Mouse (Mus musculus) erythroblast, embryonic 14.5 days (primary cell): Measurements from ENCODE around the gene Wdr95. TPM values are rescaled to one million over a fixed set of nuclear protein-coding genes. Genes with fewer than 3 reads are reported as not detected.

ENCODE experiments used
- H3K27me3 ChIP-seq: 2 replicates; pipeline ENCODE4 v1.6.1; 2012; ENCODE audit warnings: inconsistent platforms; ENCODE audit not compliant: control insufficient read depth
- H3K36me3 ChIP-seq: 2 replicates; pipeline ENCODE4 v1.6.1; 2012; ENCODE audit warnings: mild to moderate bottlenecking, inconsistent platforms; ENCODE audit not compliant: control insufficient read depth
- H3K4me1 ChIP-seq: 2 replicates; pipeline ENCODE4 v1.6.1; 2012; ENCODE audit warnings: inconsistent platforms; ENCODE audit not compliant: control insufficient read depth
- H3K4me3 ChIP-seq: replicated peaks from 2 replicates; pipeline ENCODE3; 2012; ENCODE audit warnings: moderate library complexity, mild to moderate bottlenecking, inconsistent platforms
- H3K9me3 ChIP-seq: 2 replicates; pipeline ENCODE4 v1.6.1; 2012; ENCODE audit warnings: low read length, inconsistent platforms, mixed read lengths; ENCODE audit not compliant: control insufficient read depth
- GATA1 ChIP-seq: IDR thresholded peaks from 2 replicates; pipeline ENCODE4 v1.6.1; 2012; ENCODE audit warnings: low read length, inconsistent platforms, mixed read lengths
- TAL1 ChIP-seq: IDR thresholded peaks from 3 replicates; pipeline ENCODE4 v1.6.1; 2012; ENCODE audit warnings: low read length, inconsistent platforms, mixed read lengths
- polyA plus RNA-seq: library from polyadenylated mRNA; stranded (reverse); fragments of >175 nt; gene quantifications from 2 replicates; pipeline ENCODE4 v1.2.3, GENCODE M21; 2012

The Wdr95 gene
- polyA plus RNA-seq = not detected in 2 replicates

GRCm38 (mm10) chr5:149527999-149528729, at the start of gene Wdr95:
Gene Wdr95 (plus strand): TSS chr5:149528679.
- H3K9me3 ChIP-seq = peaks cover 2% of the 10 kb centered on the region; the same call in 1 of the 2 replicates
- TF ChIP-seq TAL1 (no peak), GATA1 (no peak)
- 0 out of 2 replicates have a peak, but pooled peaks cover 1% of the 10 kb centered on the region for H3K4me1 ChIP-seq
- no peaks in the 10 kb centered on the region for H3K27me3 ChIP-seq
- H3K36me3 ChIP-seq = no peaks in the 10 kb centered on the region
- H3K4me3 ChIP-seq = no peak within 1 kb of the TSS

- H3K4me3 ChIP-seq = no peak overlapping the region
- H3K9me3 ChIP-seq = 0 out of 2 replicates have a peak, but pooled peaks cover 2% of the 10 kb centered on the region
- H3K27me3 ChIP-seq = no peaks in the 10 kb centered on the region
- H3K36me3 ChIP-seq = no peaks in the 10 kb centered on the region
- no peaks in the 10 kb centered on the region for H3K4me1 ChIP-seq
- TF ChIP-seq GATA1 (no peak), TAL1 (no peak)
Measured at GRCm38 (mm10) chr5:149481920-149482319, 46.6 kb upstream of the Wdr95 start.

GRCm38 (mm10) chr5:149483321-149484052, 45.0 kb upstream of the Wdr95 start:
- Histone ChIP-seq H3K4me1 (no peaks in the 10 kb centered on the region), H3K27me3 (no peaks in the 10 kb centered on the region), H3K36me3 (no peaks in the 10 kb centered on the region), H3K9me3 (0 out of 2 replicates have a peak, but pooled peaks cover 2% of the 10 kb centered on the region), H3K4me3 (no peak overlapping the region)
- no peak for TF ChIP-seq TAL1
- TF ChIP-seq GATA1 = no peak

GRCm38 (mm10) chr5:149484270-149484669, 44.2 kb upstream of the Wdr95 start:
- Histone ChIP-seq H3K9me3 (0 out of 2 replicates have a peak, but pooled peaks cover 2% of the 10 kb centered on the region), H3K27me3 (no peaks in the 10 kb centered on the region), H3K36me3 (no peaks in the 10 kb centered on the region), H3K4me3 (no peak overlapping the region), H3K4me1 (no peaks in the 10 kb centered on the region)
- no peak for TF ChIP-seq GATA1
- TF ChIP-seq TAL1 = no peak

GRCm38 (mm10) chr5:149485447-149485846, 43.0 kb upstream of the Wdr95 start:
- Histone ChIP-seq H3K9me3 (peaks cover 6% of the 10 kb centered on the region), H3K4me3 (no peak overlapping the region), H3K36me3 (no peaks in the 10 kb centered on the region), H3K4me1 (no peaks in the 10 kb centered on the region), H3K27me3 (no peaks in the 10 kb centered on the region)
- no peak for TF ChIP-seq GATA1
- TF ChIP-seq TAL1 = no peak

DNA sequence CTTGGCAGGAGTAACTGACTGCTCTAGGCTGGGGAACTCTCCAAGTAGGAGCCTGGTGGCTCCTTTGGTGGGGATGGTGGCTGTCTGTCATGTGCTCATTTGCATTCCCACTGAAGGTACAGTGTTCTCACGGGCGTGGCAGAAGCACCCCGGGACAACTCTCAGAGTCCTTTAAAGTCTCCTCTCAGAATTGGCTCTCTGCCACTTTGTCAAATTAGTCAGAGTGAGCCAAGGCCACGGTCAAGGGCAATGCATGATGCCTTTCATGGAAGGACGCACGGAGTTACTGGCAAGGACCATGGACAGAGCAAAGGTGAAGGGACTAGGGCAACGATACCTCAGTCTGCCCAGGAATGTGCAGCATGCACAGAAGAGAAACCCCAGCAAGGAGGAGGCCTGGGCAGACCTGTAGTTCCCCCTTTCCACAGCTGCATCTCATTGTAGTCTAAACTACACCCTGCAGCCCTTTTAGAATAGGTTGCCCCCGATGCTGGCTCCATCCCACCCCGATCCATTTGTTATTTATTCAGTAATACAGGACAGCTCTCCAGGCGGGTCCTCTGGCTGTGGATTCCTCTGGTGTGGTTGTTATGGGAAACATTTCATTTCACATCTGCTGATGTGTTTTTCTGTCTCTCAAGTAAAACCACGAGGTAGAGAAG, 40.0 kb upstream of the Wdr95 start:
- Histone ChIP-seq H3K9me3 (peaks cover 22% of the 10 kb centered on the region), H3K36me3 (no peaks in the 10 kb centered on the region), H3K4me3 (no peak overlapping the region), H3K27me3 (no peaks in the 10 kb centered on the region), H3K4me1 (no peaks in the 10 kb centered on the region)
- TF ChIP-seq GATA1 (no peak), TAL1 (no peak)

- Histone ChIP-seq H3K36me3 (no peaks in the 10 kb centered on the region), H3K4me3 (no peak overlapping the region), H3K9me3 (peaks cover 25% of the 10 kb centered on the region), H3K4me1 (no peaks in the 10 kb centered on the region), H3K27me3 (no peaks in the 10 kb centered on the region)
- TF ChIP-seq GATA1 (no peak), TAL1 (no peak)
Measured at GRCm38 (mm10) chr5:149489136-149489535, 39.3 kb upstream of the Wdr95 start.

DNA sequence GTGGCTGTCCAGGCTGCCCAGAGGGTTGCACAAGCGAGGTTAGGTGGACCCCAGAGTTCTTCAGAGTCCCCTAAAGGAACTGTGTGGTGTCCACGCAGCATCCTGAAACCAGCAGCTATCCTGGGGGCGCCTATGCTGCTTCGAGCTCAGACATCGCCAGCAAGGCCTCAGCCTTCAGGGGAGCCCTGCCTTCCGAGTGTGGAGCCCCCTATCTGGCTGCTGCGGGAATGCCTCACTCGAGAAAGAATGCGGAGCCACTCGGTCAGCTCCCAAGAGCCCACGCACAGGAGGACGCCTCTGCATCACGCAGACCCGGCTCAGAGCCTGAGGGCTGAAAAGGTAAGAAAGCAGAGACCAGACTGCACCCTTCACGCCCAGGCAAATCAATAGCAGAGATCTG, 38.2 kb upstream of the Wdr95 start:
- Histone ChIP-seq H3K27me3 (no peaks in the 10 kb centered on the region), H3K4me1 (no peaks in the 10 kb centered on the region), H3K9me3 (peaks cover 26% of the 10 kb centered on the region), H3K36me3 (no peaks in the 10 kb centered on the region), H3K4me3 (no peak overlapping the region)
- TF ChIP-seq TAL1 = no peak
- TF ChIP-seq GATA1 = no peak

DNA sequence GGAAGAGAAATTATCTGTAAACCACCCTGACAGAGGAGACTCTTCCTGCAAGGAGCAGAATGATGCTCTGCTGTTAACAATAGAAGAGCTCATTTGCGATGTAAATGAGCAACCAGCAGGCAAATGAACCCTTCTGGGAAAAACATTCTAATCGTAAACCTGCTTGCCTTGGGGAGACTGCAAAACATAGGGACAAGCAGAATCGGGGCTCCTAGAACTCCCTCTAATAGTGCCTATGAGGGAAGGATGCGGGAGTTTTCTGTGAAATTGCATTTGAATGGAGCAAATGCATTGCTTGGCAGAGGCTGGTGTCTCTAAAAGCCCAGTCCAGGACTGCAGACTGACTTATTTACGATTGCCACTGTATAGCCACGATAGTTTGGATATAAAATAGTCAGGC, 32.8 kb upstream of the Wdr95 start:
- no peak for TF ChIP-seq GATA1
- TF ChIP-seq TAL1 = no peak
- Histone ChIP-seq H3K4me3 (no peak overlapping the region), H3K36me3 (no peaks in the 10 kb centered on the region), H3K27me3 (no peaks in the 10 kb centered on the region), H3K4me1 (no peaks in the 10 kb centered on the region), H3K9me3 (peaks cover 23% of the 10 kb centered on the region)
